Mouse (Mus musculus) liver, adult (tissue): ENCODE measurements around the gene Ttll5.

ENCODE experiments used
- GATA4 ChIP-seq: IDR thresholded peaks from 2 replicates; pipeline ENCODE4 v1.6.1; 2014; ENCODE audit warnings: mild to moderate bottlenecking, low read length; ENCODE audit not compliant: insufficient replicate concordance

Gene Ttll5

DNA sequence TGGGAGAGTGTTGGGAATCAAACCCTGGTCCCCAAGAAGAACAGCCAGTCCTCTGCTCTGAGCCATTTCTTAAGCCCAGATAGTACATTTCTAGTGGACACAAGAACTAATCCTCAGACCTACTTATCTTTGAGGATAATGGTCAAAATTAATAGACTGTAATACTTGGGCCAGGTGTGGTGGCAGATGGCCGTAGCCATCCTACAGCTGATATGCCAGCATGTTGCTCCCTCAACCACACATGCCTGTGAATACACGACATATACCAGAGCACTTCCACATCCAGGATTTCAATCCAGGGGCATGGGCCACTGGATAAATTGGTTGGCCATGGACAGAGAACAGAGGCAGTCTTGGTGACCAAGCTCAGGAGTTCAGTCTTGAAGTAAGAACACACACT lies 230.8 kb downstream of the Ttll5 start:
- TF ChIP-seq GATA4, result no peak

DNA sequence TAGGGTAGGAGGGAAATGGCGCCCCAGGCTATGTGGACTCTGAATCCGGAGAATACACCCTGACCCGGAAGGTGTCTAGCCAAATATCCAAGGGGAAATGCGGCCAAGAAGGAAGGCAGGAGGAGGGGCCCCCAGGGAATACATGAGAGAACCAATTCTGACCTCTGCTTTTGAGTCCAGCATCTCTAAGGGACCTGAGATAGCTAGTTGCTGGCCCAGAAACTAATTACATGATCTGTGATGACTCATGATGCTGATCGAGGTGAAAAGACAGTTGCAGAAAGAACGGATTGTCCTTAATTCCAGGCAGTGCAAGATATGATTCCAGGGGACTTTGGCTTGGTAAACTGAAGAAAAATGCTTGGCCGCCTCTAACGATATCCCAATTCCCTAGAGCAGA lies 232.5 kb downstream of the Ttll5 start:
- no peak for TF ChIP-seq GATA4

- no peak for TF ChIP-seq GATA4
These were observed 233.1 kb downstream of the Ttll5 start for GRCm38 (mm10) chr12:86057516-86057915.

DNA sequence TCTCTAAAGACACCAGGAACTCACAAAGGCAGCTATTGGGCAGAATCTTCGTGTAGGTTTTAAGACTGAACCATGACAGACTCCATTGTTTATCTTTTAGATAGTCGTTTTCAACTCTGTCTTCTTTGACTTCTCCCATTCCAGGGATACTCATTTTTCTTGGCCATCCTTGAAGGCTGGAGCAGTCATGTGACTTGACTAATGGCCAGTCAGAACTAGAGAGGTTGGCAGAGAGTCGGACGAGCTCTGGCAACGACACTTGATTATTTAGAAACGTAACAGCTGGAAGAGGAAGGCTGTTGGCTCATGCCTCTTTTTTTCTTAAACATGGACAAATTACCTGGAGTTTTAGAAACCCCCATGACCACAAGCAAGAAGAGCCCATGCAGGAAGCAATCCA lies 234.9 kb downstream of the Ttll5 start:
- TF ChIP-seq GATA4, result no peak

GRCm38 (mm10) chr12:86064796-86065195 lies 240.3 kb downstream of the Ttll5 start:
- TF ChIP-seq GATA4, result no peak

DNA sequence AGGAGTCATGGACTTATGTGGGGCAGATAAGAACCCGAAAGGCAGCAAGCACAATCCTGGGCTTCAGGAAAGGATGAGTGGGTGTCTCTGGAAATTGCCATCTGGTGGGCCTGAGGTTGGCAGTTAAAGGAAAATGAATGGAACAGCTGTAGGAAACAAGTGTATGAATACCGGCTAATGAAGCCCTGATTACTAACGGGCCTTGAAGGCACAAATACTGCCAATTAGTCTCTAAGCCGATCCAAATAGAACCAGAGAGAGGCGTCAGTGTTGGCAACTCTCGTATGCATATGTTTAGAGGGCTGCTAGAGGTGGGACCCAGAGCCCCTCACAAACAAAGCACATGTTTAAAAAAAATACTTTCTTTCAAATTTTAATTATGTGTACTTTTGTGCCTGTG lies 247.0 kb downstream of the Ttll5 start:
- no peak for TF ChIP-seq GATA4

GRCm38 (mm10) chr12:86074681-86075080 lies 250.2 kb downstream of the Ttll5 start:
- TF ChIP-seq GATA4, result no peak

GRCm38 (mm10) chr12:86075358-86075757 lies 250.9 kb downstream of the Ttll5 start:
- TF ChIP-seq GATA4, result no peak

GRCm38 (mm10) chr12:86076321-86076901 lies 252.0 kb downstream of the Ttll5 start:
- TF ChIP-seq GATA4, result no peak

GRCm38 (mm10) chr12:86077322-86077721 lies 252.9 kb downstream of the Ttll5 start:
- no peak for TF ChIP-seq GATA4

DNA sequence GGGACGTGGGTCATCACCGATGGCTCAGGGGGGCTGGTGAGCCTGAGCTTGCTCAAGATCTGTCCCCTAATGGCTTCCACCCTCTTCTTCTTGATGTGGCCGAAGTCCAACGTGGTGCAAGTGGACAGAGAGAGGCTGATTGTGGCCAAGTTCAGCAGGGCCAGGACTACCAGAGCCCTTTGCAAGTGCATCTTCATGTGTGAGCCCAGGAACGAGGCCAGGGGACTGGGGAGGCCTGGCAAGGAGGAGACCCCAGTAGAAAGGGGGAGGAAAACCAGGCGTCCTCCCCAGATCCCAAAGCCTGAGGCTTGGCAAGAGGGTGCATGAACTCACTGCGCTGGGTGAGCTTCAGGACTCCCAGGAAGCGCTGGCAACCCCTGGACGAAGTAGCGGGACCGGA lies 253.3 kb downstream of the Ttll5 start:
- TF ChIP-seq GATA4, result no peak

GRCm38 (mm10) chr12:86078176-86078552 lies 253.7 kb downstream of the Ttll5 start:
- TF ChIP-seq GATA4, result no peak

- no peak for TF ChIP-seq GATA4
These were observed 254.2 kb downstream of the Ttll5 start, which contains the start of gene Tgfb3 for GRCm38 (mm10) chr12:86078553-86079201. Gene Tgfb3 (minus strand): TSS chr12:86079041.

GRCm38 (mm10) chr12:86079202-86079667 lies 254.8 kb downstream of the Ttll5 start:
- TF ChIP-seq GATA4, result no peak

- no peak for TF ChIP-seq GATA4
These were observed 258.1 kb downstream of the Ttll5 start, which contains the start of gene Ift43 for GRCm38 (mm10) chr12:86082481-86083012. Gene Ift43 (plus strand): TSS chr12:86082541.

GRCm38 (mm10) chr12:86085873-86086272 lies 261.4 kb downstream of the Ttll5 start:
- TF ChIP-seq GATA4, result no peak
